Mouse (Mus musculus) activated CD4-positive, CD25-positive, alpha-beta regulatory T cell, adult 9 weeks (primary cell): ENCODE results near the gene Stkld1. TPM values are rescaled to one million over a fixed set of nuclear protein-coding genes. Genes with fewer than 3 reads are reported as not detected.

ENCODE experiments used
- polyA plus RNA-seq: library from polyadenylated mRNA; unstranded; fragments of 100-300 nt; shearing (Covaris generic); gene quantifications from one replicate; pipeline ENCODE4 v1.2.1, GENCODE M21; 2017

Stkld1 gene
- 0.59 TPM for polyA plus RNA-seq

GRCm38 (mm10) chr2:26933304-26934055, at the start of gene Stkld1, which contains the start of gene Surf4:
Gene Stkld1, plus strand, starts transcription at chr2:26934047.
Gene Surf4, minus strand, starts transcription at chr2:26933928.

DNA sequence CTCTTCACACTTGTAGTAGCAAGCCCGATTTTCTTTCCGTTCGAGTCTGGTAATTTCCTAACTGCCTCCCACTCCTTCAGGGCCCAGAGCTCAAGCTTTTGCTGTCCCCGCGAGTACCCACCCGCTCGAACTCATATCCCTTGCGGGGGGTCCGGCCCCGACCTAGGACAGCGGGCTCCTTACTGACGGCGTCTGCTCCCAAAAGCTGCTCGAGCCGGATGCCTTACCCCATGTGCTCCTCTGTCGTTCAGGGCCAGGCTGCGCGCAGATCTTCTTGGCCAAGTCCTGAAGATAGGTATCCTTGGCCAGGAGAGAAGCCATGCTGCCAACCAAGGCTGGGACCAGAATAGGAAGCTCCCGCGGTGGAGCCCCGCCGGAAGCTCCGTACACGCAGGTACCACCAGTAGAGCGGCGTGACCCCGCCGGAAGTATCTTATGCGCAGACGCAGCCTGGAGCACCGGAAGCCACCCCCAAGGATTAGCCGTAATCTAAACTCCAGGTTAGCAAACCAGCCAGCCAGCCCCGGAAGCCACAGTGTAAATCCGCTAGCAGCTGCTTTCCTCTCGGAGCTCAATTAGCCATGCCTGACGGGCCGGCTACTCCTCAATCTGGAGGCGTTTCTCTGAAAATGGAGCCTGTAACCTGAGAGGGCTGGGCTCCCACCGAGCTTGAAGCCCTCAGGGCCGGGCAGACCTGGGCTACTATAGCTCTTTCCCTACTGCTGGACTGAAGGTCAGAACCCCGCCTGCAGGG, 31.2 kb upstream of the Stkld1 start, which contains the start of gene Surf6:
Gene Surf6 (minus strand): TSS at position 413 of the 754 bp plus-strand sequence.

DNA sequence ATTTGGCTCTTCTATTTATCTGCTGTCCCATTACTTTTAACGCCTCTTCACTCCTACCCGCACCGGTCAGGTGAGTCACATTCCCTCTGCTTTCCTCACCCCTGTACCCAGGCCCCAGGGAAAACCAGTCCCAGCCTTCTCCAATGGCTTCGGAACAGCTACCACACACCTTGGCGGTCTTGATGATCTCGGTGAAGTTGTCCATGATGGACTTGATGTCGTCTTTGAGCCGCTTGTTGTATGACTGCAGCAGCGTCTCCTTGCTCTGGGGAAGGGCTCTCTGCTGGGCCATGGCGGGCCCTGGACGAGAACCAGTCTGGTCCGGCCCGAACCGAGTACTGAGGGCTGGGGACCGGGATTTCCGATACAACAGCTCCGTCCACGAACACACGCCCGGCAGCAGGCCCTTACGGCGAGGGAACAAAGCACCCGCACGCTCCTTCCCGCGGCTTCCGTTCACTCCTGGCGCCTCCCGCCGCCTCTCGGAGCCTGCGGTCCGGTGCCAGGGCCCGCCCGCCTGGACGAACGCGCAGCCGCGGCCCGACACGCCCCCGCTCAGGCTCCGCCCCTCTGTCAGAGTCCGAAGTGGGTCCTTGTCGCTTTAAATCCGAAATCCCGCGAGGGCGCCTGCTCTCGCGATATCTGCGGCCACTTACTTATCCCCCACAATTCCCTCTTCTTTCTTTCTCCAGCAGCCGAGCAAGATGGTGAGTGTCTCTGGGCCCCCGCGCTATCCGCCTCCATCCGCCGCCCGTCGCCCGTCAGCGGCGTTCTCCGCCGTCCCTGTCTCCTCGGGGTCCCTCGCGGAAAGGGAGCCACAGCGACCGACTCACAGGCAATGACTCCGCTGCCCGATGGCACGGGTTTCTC, 23.5 kb upstream of the Stkld1 start, which contains the start of the genes Med22 and Rpl7a:
Gene Med22 (minus strand): TSS at position 554 of the 870 bp plus-strand sequence.
Gene Rpl7a (plus strand): TSS at position 641 of the 870 bp plus-strand sequence.

DNA sequence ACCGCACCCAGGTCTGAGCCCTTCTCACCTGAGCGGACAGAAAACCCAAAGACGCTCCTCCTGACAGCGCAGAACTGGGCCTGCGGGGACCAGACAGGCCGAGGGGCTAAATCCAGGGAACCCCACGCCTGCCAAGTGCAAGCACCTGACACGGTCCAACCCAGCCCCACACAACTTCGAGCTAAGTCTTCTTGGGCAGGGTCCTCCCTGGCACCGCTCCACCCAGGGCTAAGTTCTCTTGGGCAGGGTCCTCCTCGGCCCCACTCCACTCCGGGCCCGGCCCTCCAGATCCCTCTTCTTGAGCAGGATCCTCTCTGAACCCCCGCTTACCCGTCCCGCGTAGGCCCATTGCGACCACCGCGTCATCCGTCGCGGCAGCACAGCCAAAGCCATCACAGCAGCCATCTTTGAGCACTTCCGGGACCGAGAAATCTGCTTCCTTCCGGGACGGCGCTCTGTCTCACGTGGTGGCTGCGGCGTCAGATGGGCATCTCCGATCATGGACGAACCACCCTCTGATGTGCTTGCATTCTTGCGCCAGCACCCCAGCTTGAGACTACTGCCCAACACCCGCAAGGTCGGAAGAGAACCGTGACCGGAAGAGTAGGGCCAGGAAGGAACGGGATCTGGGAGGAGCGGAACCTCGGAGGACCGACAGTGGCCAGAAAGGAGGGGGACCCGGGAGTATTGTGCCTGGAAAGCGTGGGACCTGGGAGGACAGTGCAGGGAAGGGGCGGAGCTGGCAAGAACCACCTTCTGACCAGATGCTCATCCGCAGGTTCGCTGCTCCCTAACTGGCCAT, 17.7 kb upstream of the Stkld1 start, which contains the start of the genes Surf2 and Surf1:
Gene Surf2 (plus strand): TSS at position 441 of the 802 bp plus-strand sequence.
Gene Surf1 (minus strand): TSS at position 604 of the 802 bp plus-strand sequence.

GRCm38 (mm10) chr2:26963923-26964723, 30.3 kb downstream of the Stkld1 start, which contains the start of gene Rexo4:
Gene Rexo4, minus strand, starts transcription at chr2:26964386.

DNA sequence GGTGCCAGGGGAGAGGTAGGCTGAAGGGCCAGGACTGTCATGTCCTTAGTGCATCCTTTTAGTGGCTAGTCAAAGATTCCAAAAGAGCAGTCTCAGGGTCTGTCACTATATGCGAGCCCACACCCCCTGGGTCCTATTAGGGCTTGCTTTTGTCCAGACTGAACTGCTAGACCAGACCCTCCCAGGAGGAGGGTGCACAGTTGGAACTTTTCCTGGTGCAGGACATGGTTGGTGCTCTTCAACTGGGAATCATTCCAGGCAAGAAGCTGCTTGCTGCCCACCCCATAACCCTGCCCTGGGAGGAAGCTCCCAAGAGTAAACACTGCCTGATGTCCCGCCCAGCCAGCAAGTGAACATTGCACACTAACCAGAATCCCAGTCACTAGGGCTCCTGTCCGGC, 39.3 kb downstream of the Stkld1 start, which contains the start of gene Adamts13:
Gene Adamts13 (plus strand): TSS at position 301 of the 400 bp plus-strand sequence.

Other genes with a start within 250 kb of the Stkld1 start
- gene Abo, start 69.1 kb upstream of the Stkld1 start, polyA plus RNA-seq: not detected
- gene Surf6, start 31.2 kb upstream of the Stkld1 start, polyA plus RNA-seq: 49.4 TPM
- 35.2 TPM for gene Med22, start 23.4 kb upstream of the Stkld1 start, polyA plus RNA-seq
- 331 TPM for gene Rpl7a, start 23.3 kb upstream of the Stkld1 start, polyA plus RNA-seq
- 67.2 TPM for gene Surf2, start 17.7 kb upstream of the Stkld1 start, polyA plus RNA-seq
- 126 TPM for gene Surf1, start 17.5 kb upstream of the Stkld1 start, polyA plus RNA-seq
- 175 TPM for gene Surf4, start 119 bp upstream of the Stkld1 start, polyA plus RNA-seq
- 86.1 TPM for gene Rexo4, start 30.3 kb downstream of the Stkld1 start, polyA plus RNA-seq
- gene Adamts13, start 39.4 kb downstream of the Stkld1 start, polyA plus RNA-seq: not detected
- gene Cacfd1, start 75.9 kb downstream of the Stkld1 start, polyA plus RNA-seq: 27.9 TPM
- 2.7 TPM for gene Slc2a6, start 94.0 kb downstream of the Stkld1 start, polyA plus RNA-seq
- gene Mymk, start 138.1 kb downstream of the Stkld1 start, polyA plus RNA-seq: not detected
- 0.66 TPM for gene Adamtsl2, start 145.3 kb downstream of the Stkld1 start, polyA plus RNA-seq
- gene Fam163b, start 208.4 kb downstream of the Stkld1 start, polyA plus RNA-seq: not detected
- gene Dbh, start 231.2 kb downstream of the Stkld1 start, polyA plus RNA-seq: not detected